Mouse (Mus musculus) midbrain, embryonic 14.5 days (tissue): ENCODE results near the gene Zzz3. TPM values are rescaled to one million over a fixed set of nuclear protein-coding genes. Genes with fewer than 3 reads are reported as not detected.

ENCODE experiments used
- ATAC-seq: fragments of 200-750 bp; cut with Nextera tagmentation; 2 replicates; pipeline ENCODE4 v1.8.0; 2017; ENCODE audit warnings: moderate number of reproducible peaks, moderate library complexity; ENCODE audit not compliant: low FRiP score, low TSS enrichment
- DNase-seq: peaks from one replicate; pipeline ENCODE4 v3.0.0-alpha.2; 2015
- H3K27ac ChIP-seq: fragments of 300-500 bp; sonication (generic); replicated peaks from 2 replicates; pipeline ENCODE4 v1.5.1; 2014; ENCODE audit warnings: mild to moderate bottlenecking, low read depth, low read length, moderate library complexity
- H3K27me3 ChIP-seq: fragments of 300-500 bp; sonication (generic); 2 replicates; pipeline ENCODE4 v1.6.1; 2014; ENCODE audit warnings: low read length, control low read depth, mixed read lengths; ENCODE audit not compliant: control insufficient read depth, insufficient read depth
- H3K36me3 ChIP-seq: fragments of 300-500 bp; sonication (generic); 2 replicates; pipeline ENCODE4 v1.6.1; 2014; ENCODE audit warnings: low read length, control low read depth; ENCODE audit not compliant: control insufficient read depth, insufficient read depth
- H3K4me1 ChIP-seq: fragments of 300-500 bp; sonication (generic); 2 replicates; pipeline ENCODE4 v1.6.1; 2014; ENCODE audit warnings: mild to moderate bottlenecking, antibody characterized with exemption, low read length, control low read depth; ENCODE audit not compliant: control insufficient read depth, insufficient read depth
- H3K4me2 ChIP-seq: fragments of 300-500 bp; sonication (generic); 2 replicates; pipeline ENCODE4 v1.6.1; 2014; ENCODE audit warnings: mild to moderate bottlenecking, low read length, moderate library complexity
- H3K4me3 ChIP-seq: fragments of 300-500 bp; sonication (generic); replicated peaks from 2 replicates; pipeline ENCODE4 v1.5.1; 2014; ENCODE audit warnings: low read depth, low read length
- H3K9ac ChIP-seq: fragments of 300-500 bp; sonication (generic); replicated peaks from 2 replicates; pipeline ENCODE4 v1.6.1; 2014; ENCODE audit warnings: mild to moderate bottlenecking, low read length, moderate library complexity
- H3K9me3 ChIP-seq: fragments of 300-500 bp; sonication (generic); 2 replicates; pipeline ENCODE4 v1.6.1; 2016; ENCODE audit warnings: low read length, control low read depth, mixed read lengths; ENCODE audit not compliant: control insufficient read depth
- WGBS: fragments of 180-500 bp; shearing (Covaris S2); extraction: QIAGEN DNeasy Blood & Tissue Kit; methylation state at CpG from one replicate; pipeline ENCODE4 v1.1.7; 2014; 5-methylcytosine and 5-hydroxymethylcytosine counted together
- polyA plus RNA-seq: library from polyadenylated mRNA; unstranded; fragments of >200 nt; fragmentation: Nextera tagmentation; extraction: Ambion mirVana; gene quantifications from 2 replicates; pipeline ENCODE4 v1.2.1, GENCODE M21; 2014

Zzz3 gene
- polyA plus RNA-seq, 1 experiment from 2014 or later: 46.7 TPM

DNA sequence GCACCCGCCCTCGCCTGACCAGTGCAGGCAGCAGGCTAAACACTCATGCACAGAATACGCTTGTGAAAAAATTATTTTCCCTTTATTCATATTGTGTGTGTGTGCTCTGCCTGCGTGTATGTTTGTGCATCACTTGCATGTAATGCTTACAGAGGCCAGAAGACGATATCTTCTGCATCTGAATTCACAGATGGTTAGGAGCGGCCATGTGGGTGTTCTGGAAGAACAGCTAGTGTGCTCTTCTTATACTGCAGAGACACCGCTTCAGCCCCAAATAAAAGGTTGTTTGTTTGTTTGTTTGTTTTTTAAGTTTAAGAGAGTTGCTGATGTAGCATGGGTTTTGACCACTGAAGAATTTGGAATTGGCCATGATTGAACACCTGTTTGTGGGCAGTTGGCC is 10.1 kb downstream of the Zzz3 start:
- H3K9ac ChIP-seq: no peak overlapping the region
- no peaks in the 10 kb centered on the region for H3K9me3 ChIP-seq
- no peak for ATAC-seq
- no peak for DNase-seq
- H3K4me2 ChIP-seq: no peak overlapping the region
- 94% methylated on average over 7 of the region's 7 CpGs for WGBS
- no peak overlapping the region for H3K27ac ChIP-seq
- H3K36me3 ChIP-seq: no peaks in the 10 kb centered on the region
- H3K27me3 ChIP-seq: no peaks in the 10 kb centered on the region
- H3K4me3 ChIP-seq: no peak overlapping the region
- H3K4me1 ChIP-seq: no peaks in the 10 kb centered on the region

- ATAC-seq: no peak
- 91% methylated on average over 4 of the region's 4 CpGs for WGBS
- H3K4me2 ChIP-seq: no peak overlapping the region
- DNase-seq: no peak
- H3K27me3 ChIP-seq: no peaks in the 10 kb centered on the region
- H3K9me3 ChIP-seq: no peaks in the 10 kb centered on the region
- no peak overlapping the region for H3K27ac ChIP-seq
- no peaks in the 10 kb centered on the region for H3K36me3 ChIP-seq
- H3K4me3 ChIP-seq: no peak overlapping the region
- H3K4me1 ChIP-seq: no peaks in the 10 kb centered on the region
- H3K9ac ChIP-seq: no peak overlapping the region
Observed at GRCm38 (mm10) chr3:152405978-152406640, 10.8 kb downstream of the Zzz3 start.

- Histone ChIP-seq H3K4me3 (no peak overlapping the region), H3K36me3 (no peaks in the 10 kb centered on the region), H3K4me1 (no peaks in the 10 kb centered on the region), H3K9ac (no peak overlapping the region), H3K27ac (no peak overlapping the region), H3K27me3 (no peaks in the 10 kb centered on the region), H3K9me3 (no peaks in the 10 kb centered on the region), H3K4me2 (no peak overlapping the region)
- no peak for DNase-seq
- no peak for ATAC-seq
- WGBS: 93% methylated on average over 7 of the region's 7 CpGs
Observed at GRCm38 (mm10) chr3:152410980-152411551, 15.8 kb downstream of the Zzz3 start.

- no peaks in the 10 kb centered on the region for H3K4me1 ChIP-seq
- H3K9ac ChIP-seq: no peak overlapping the region
- H3K27me3 ChIP-seq: no peaks in the 10 kb centered on the region
- no peak overlapping the region for H3K4me3 ChIP-seq
- no peaks in the 10 kb centered on the region for H3K9me3 ChIP-seq
- no peak for DNase-seq
- 90% methylated on average over 4 of the region's 4 CpGs for WGBS
- H3K27ac ChIP-seq: no peak overlapping the region
- H3K36me3 ChIP-seq: no peaks in the 10 kb centered on the region
- H3K4me2 ChIP-seq: no peak overlapping the region
- ATAC-seq: no peak
Observed at GRCm38 (mm10) chr3:152412362-152412761, 17.1 kb downstream of the Zzz3 start.

GRCm38 (mm10) chr3:152428925-152429324 is 33.7 kb downstream of the Zzz3 start:
- 93% methylated on average over 8 of the region's 8 CpGs for WGBS
- no peak for DNase-seq
- Histone ChIP-seq H3K9me3 (no peaks in the 10 kb centered on the region), H3K4me1 (no peaks in the 10 kb centered on the region), H3K4me3 (no peak overlapping the region), H3K9ac (no peak overlapping the region), H3K36me3 (peaks cover 27% of the 10 kb centered on the region), H3K27me3 (no peaks in the 10 kb centered on the region), H3K4me2 (no peak overlapping the region), H3K27ac (no peak overlapping the region)
- ATAC-seq: no peak

GRCm38 (mm10) chr3:152432677-152433076 is 37.4 kb downstream of the Zzz3 start:
- Histone ChIP-seq H3K4me3 (no peak overlapping the region), H3K9ac (no peak overlapping the region), H3K27me3 (no peaks in the 10 kb centered on the region), H3K4me1 (no peaks in the 10 kb centered on the region), H3K27ac (no peak overlapping the region), H3K36me3 (peaks cover 15% of the 10 kb centered on the region), H3K4me2 (no peak overlapping the region), H3K9me3 (no peaks in the 10 kb centered on the region)
- DNase-seq (no peak), ATAC-seq (no peak)
- 95% methylated on average over 7 of the region's 7 CpGs for WGBS

DNA sequence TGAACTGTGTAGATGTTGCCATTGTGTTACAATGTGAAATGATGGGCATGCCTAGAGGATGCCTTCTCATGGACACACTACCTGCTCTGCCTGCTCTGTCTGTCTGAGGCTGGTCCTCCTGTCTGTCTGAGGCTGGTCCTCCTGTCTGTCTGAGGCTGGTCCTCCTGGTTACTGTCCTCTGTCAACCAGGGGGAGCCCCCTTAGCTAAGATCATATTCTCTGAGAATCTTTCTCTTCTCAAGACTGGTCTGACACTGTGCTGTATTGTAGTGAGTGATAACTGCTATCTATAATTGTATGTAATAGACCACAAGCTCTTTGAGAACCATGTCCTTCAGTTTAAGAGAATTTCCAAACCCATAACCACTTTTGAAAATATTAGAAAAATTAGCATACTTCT is 40.3 kb downstream of the Zzz3 start:
- Histone ChIP-seq H3K4me2 (no peak overlapping the region), H3K4me3 (no peak overlapping the region), H3K27me3 (no peaks in the 10 kb centered on the region), H3K36me3 (no peaks in the 10 kb centered on the region), H3K9ac (no peak overlapping the region), H3K4me1 (no peaks in the 10 kb centered on the region), H3K27ac (no peak overlapping the region), H3K9me3 (no peaks in the 10 kb centered on the region)
- DNase-seq: no peak
- ATAC-seq: no peak

- Histone ChIP-seq H3K27ac (no peak overlapping the region), H3K9ac (no peak overlapping the region), H3K27me3 (no peaks in the 10 kb centered on the region), H3K4me2 (no peak overlapping the region), H3K4me1 (no peaks in the 10 kb centered on the region), H3K36me3 (no peaks in the 10 kb centered on the region), H3K9me3 (no peaks in the 10 kb centered on the region), H3K4me3 (no peak overlapping the region)
- DNase-seq (no peak), ATAC-seq (no peak)
- WGBS: 96% methylated on average over 7 of the region's 7 CpGs
Observed at GRCm38 (mm10) chr3:152438068-152438467, 42.8 kb downstream of the Zzz3 start.

GRCm38 (mm10) chr3:152442795-152443194 is 47.5 kb downstream of the Zzz3 start:
- DNase-seq (no peak), ATAC-seq (no peak)
- Histone ChIP-seq H3K9ac (no peak overlapping the region), H3K27me3 (no peaks in the 10 kb centered on the region), H3K36me3 (no peaks in the 10 kb centered on the region), H3K4me2 (no peak overlapping the region), H3K27ac (no peak overlapping the region), H3K4me3 (no peak overlapping the region), H3K9me3 (no peaks in the 10 kb centered on the region), H3K4me1 (no peaks in the 10 kb centered on the region)
- WGBS: 96% methylated on average over 4 of the region's 4 CpGs
